Mouse (Mus musculus): ENCODE data around the gene Olfr251. TPM values are rescaled to one million over a fixed set of nuclear protein-coding genes. Genes with fewer than 3 reads are reported as not detected.
"Not testable (repeated sequence)": the region's sequence is repeated elsewhere in the genome, so short reads cannot be mapped to it uniquely, and the experiment has no call there.

Olfr251 gene
- polyA plus RNA-seq (2015; fragmentation: Nextera tagmentation; extraction: Ambion mirVana), result not detected in 2 replicates

- WGBS, result 61% methylated on average over 2 of the region's 2 CpGs
- Histone ChIP-seq H3K36me3 (no peaks in the 10 kb centered on the region), H3K27ac (no peak within 1 kb of the TSS), H3K9me3 (no peaks in the 10 kb centered on the region), H3K27me3 (replicated peaks) (no peaks in the 10 kb centered on the region), H3K9ac (no peak within 1 kb of the TSS), H3K4me1 (replicated peaks) (no peaks in the 10 kb centered on the region), H3K4me2 (replicated peaks) (no peak within 1 kb of the TSS), H3K4me3 (replicated peaks) (no peak within 1 kb of the TSS)
- ATAC-seq, result no peak
Observed at GRCm38 (mm10) chr9:38376786-38377185, at the start of gene Olfr251. Olfr251 (plus strand) TSS chr9:38377086.

- Histone ChIP-seq H3K27me3 (replicated peaks) (no peaks in the 10 kb centered on the region), H3K4me2 (replicated peaks) (no peak within 1 kb of the TSS), H3K27ac (no peak within 1 kb of the TSS), H3K9ac (no peak within 1 kb of the TSS), H3K4me1 (replicated peaks) (no peaks in the 10 kb centered on the region), H3K36me3 (no peaks in the 10 kb centered on the region), H3K9me3 (no peaks in the 10 kb centered on the region), H3K4me3 (replicated peaks) (no peak within 1 kb of the TSS)
- 81% methylated on average over 3 of the region's 3 CpGs for WGBS
- no peak for ATAC-seq
Observed at GRCm38 (mm10) chr9:38328760-38329159, 48.1 kb upstream of the Olfr251 start, which contains the start of gene Olfr25. Olfr25 (plus strand) TSS chr9:38329060.

GRCm38 (mm10) chr9:38348111-38348510 is 28.8 kb upstream of the Olfr251 start, which contains the start of gene Olfr898:
Olfr898 (plus strand) TSS chr9:38348411.
- no peak within 1 kb of the TSS for H3K4me2 ChIP-seq (replicated peaks)
- no peaks in the 10 kb centered on the region for H3K27me3 ChIP-seq (replicated peaks)
- H3K9ac ChIP-seq, result no peak within 1 kb of the TSS
- ATAC-seq, result no peak
- H3K4me1 ChIP-seq (replicated peaks), result no peaks in the 10 kb centered on the region
- no peak within 1 kb of the TSS for H3K27ac ChIP-seq
- 91% methylated on average over 4 of the region's 4 CpGs for WGBS
- H3K9me3 ChIP-seq, result no peaks in the 10 kb centered on the region
- H3K36me3 ChIP-seq, result no peaks in the 10 kb centered on the region
- no peak within 1 kb of the TSS for H3K4me3 ChIP-seq (replicated peaks)

- H3K9ac ChIP-seq, result no peak within 1 kb of the TSS
Observed at GRCm38 (mm10) chr9:38366596-38366995, 10.3 kb upstream of the Olfr251 start, which contains the start of gene Olfr250. Olfr250 (plus strand) TSS chr9:38366896.

GRCm38 (mm10) chr9:38401398-38401797 is 24.5 kb downstream of the Olfr251 start, which contains the start of gene Olfr147:
Olfr147 (plus strand) TSS chr9:38401698.
- H3K4me3 ChIP-seq (replicated peaks), result no peak within 1 kb of the TSS
- no peak within 1 kb of the TSS for H3K27ac ChIP-seq
- H3K36me3 ChIP-seq, result no peaks in the 10 kb centered on the region
- ATAC-seq, result no peak
- no peak within 1 kb of the TSS for H3K4me2 ChIP-seq (replicated peaks)
- H3K9ac ChIP-seq, result no peak within 1 kb of the TSS
- H3K27me3 ChIP-seq (replicated peaks), result no peaks in the 10 kb centered on the region
- no peaks in the 10 kb centered on the region for H3K9me3 ChIP-seq
- no peaks in the 10 kb centered on the region for H3K4me1 ChIP-seq (replicated peaks)
- 85% methylated on average over 1 of the region's 1 CpGs for WGBS

More at GRCm38 (mm10) chr9:38366596-38366995, 10.3 kb upstream of the Olfr251 start, which contains the start of gene Olfr250:
- no peak within 1 kb of the TSS for H3K4me3 ChIP-seq (replicated peaks)
- H3K9me3 ChIP-seq, result no peaks in the 10 kb centered on the region
- H3K4me2 ChIP-seq (replicated peaks), result no peak within 1 kb of the TSS
- H3K4me1 ChIP-seq (replicated peaks), result no peaks in the 10 kb centered on the region
- no peak within 1 kb of the TSS for H3K27ac ChIP-seq
- no peaks in the 10 kb centered on the region for H3K27me3 ChIP-seq (replicated peaks)
- 93% methylated on average over 2 of the region's 2 CpGs for WGBS
- no peak for ATAC-seq
- no peaks in the 10 kb centered on the region for H3K36me3 ChIP-seq

GRCm38 (mm10) chr9:38407502-38407901 is 30.6 kb downstream of the Olfr251 start:
- H3K4me2 ChIP-seq (replicated peaks); H3K4me3 ChIP-seq (replicated peaks); H3K27me3 ChIP-seq (replicated peaks); H3K36me3 ChIP-seq; H3K4me1 ChIP-seq (replicated peaks); H3K9me3 ChIP-seq; H3K9ac ChIP-seq; ATAC-seq; H3K27ac ChIP-seq: not testable (repeated sequence)
- WGBS, result 91% methylated on average over 3 of the region's 3 CpGs

GRCm38 (mm10) chr9:38413502-38413901 is 36.6 kb downstream of the Olfr251 start:
- not testable (repeated sequence) for H3K9me3 ChIP-seq; H3K36me3 ChIP-seq; H3K27ac ChIP-seq; H3K4me3 ChIP-seq (replicated peaks); H3K4me2 ChIP-seq (replicated peaks); ATAC-seq; H3K4me1 ChIP-seq (replicated peaks); H3K27me3 ChIP-seq (replicated peaks); H3K9ac ChIP-seq
- 88% methylated on average over 14 of the region's 14 CpGs for WGBS

- no peaks in the 10 kb centered on the region for H3K36me3 ChIP-seq
- H3K27ac ChIP-seq, result no peak overlapping the region
- H3K4me3 ChIP-seq (replicated peaks), result no peak overlapping the region
- no peak overlapping the region for H3K9ac ChIP-seq
- H3K4me1 ChIP-seq (replicated peaks), result no peaks in the 10 kb centered on the region
- H3K9me3 ChIP-seq, result no peaks in the 10 kb centered on the region
- no peaks in the 10 kb centered on the region for H3K27me3 ChIP-seq (replicated peaks)
- ATAC-seq, result no peak
- no peak overlapping the region for H3K4me2 ChIP-seq (replicated peaks)
Observed at GRCm38 (mm10) chr9:38423801-38424200, 46.9 kb downstream of the Olfr251 start.

GRCm38 (mm10) chr9:38427026-38427425 is 50.1 kb downstream of the Olfr251 start:
- no peak overlapping the region for H3K4me3 ChIP-seq (replicated peaks)
- no peaks in the 10 kb centered on the region for H3K27me3 ChIP-seq (replicated peaks)
- no peaks in the 10 kb centered on the region for H3K36me3 ChIP-seq
- ATAC-seq, result no peak
- H3K4me1 ChIP-seq (replicated peaks), result no peaks in the 10 kb centered on the region
- no peak overlapping the region for H3K27ac ChIP-seq
- H3K9ac ChIP-seq, result no peak overlapping the region
- whole genome bisulfite sequencing, result 64% methylated on average over 1 of the region's 1 CpGs
- H3K4me2 ChIP-seq (replicated peaks), result no peak overlapping the region
- no peaks in the 10 kb centered on the region for H3K9me3 ChIP-seq

GRCm38 (mm10) chr9:38429155-38429554 is 52.3 kb downstream of the Olfr251 start, which contains the start of gene Olfr901:
Olfr901 (plus strand) TSS chr9:38429455.
- Histone ChIP-seq H3K9ac (no peak within 1 kb of the TSS), H3K4me2 (replicated peaks) (no peak within 1 kb of the TSS)
- WGBS, result 86% methylated on average over 1 of the region's 1 CpGs

More at GRCm38 (mm10) chr9:38429155-38429554, 52.3 kb downstream of the Olfr251 start, which contains the start of gene Olfr901:
- Histone ChIP-seq H3K27ac (no peak within 1 kb of the TSS), H3K36me3 (no peaks in the 10 kb centered on the region), H3K27me3 (replicated peaks) (no peaks in the 10 kb centered on the region), H3K4me1 (replicated peaks) (no peaks in the 10 kb centered on the region), H3K9me3 (no peaks in the 10 kb centered on the region), H3K4me3 (replicated peaks) (no peak within 1 kb of the TSS)
- ATAC-seq, result no peak

Other genes with a start within 250 kb of the Olfr251 start
- gene Olfr890, start 234.6 kb upstream of the Olfr251 start, polyA plus RNA-seq (2015; fragmentation: Nextera tagmentation; extraction: Ambion mirVana), result not detected in 2 replicates
- not detected in 2 replicates for gene Olfr891, start 196.3 kb upstream of the Olfr251 start, polyA plus RNA-seq (2015; fragmentation: Nextera tagmentation; extraction: Ambion mirVana)
- not detected in 2 replicates for gene Olfr893, start 168.7 kb upstream of the Olfr251 start, polyA plus RNA-seq (2015; fragmentation: Nextera tagmentation; extraction: Ambion mirVana)
- not detected in 2 replicates for gene Olfr894, start 159.0 kb upstream of the Olfr251 start, polyA plus RNA-seq (2015; fragmentation: Nextera tagmentation; extraction: Ambion mirVana)
- not detected in 2 replicates for gene Olfr143, start 124.3 kb upstream of the Olfr251 start, polyA plus RNA-seq (2015; fragmentation: Nextera tagmentation; extraction: Ambion mirVana)
- not detected in 2 replicates for gene Olfr895, start 109.2 kb upstream of the Olfr251 start, polyA plus RNA-seq (2015; fragmentation: Nextera tagmentation; extraction: Ambion mirVana)
- gene Olfr896-ps1, start 86.0 kb upstream of the Olfr251 start, polyA plus RNA-seq (2015; fragmentation: Nextera tagmentation; extraction: Ambion mirVana), result not detected in 2 replicates
- gene Olfr25, start 48.0 kb upstream of the Olfr251 start, polyA plus RNA-seq (2015; fragmentation: Nextera tagmentation; extraction: Ambion mirVana), result not detected in 2 replicates
- gene Olfr898, start 28.7 kb upstream of the Olfr251 start, polyA plus RNA-seq (2015; fragmentation: Nextera tagmentation; extraction: Ambion mirVana), result not detected in 2 replicates
- not detected in 2 replicates for gene Olfr250, start 10.2 kb upstream of the Olfr251 start, polyA plus RNA-seq (2015; fragmentation: Nextera tagmentation; extraction: Ambion mirVana)
- gene Olfr147, start 24.6 kb downstream of the Olfr251 start, polyA plus RNA-seq (2015; fragmentation: Nextera tagmentation; extraction: Ambion mirVana), result not detected in 2 replicates
- gene Olfr901, start 52.4 kb downstream of the Olfr251 start, polyA plus RNA-seq (2015; fragmentation: Nextera tagmentation; extraction: Ambion mirVana), result not detected in 2 replicates
- not detected in 2 replicates for gene Olfr902, start 70.6 kb downstream of the Olfr251 start, polyA plus RNA-seq (2015; fragmentation: Nextera tagmentation; extraction: Ambion mirVana)
- gene Olfr904, start 86.1 kb downstream of the Olfr251 start, polyA plus RNA-seq (2015; fragmentation: Nextera tagmentation; extraction: Ambion mirVana), result not detected in 2 replicates
- not detected in 2 replicates for gene Olfr905, start 94.0 kb downstream of the Olfr251 start, polyA plus RNA-seq (2015; fragmentation: Nextera tagmentation; extraction: Ambion mirVana)
- gene Olfr906, start 110.0 kb downstream of the Olfr251 start, polyA plus RNA-seq (2015; fragmentation: Nextera tagmentation; extraction: Ambion mirVana), result not detected in 2 replicates
- not detected in 2 replicates for gene Olfr907, start 118.7 kb downstream of the Olfr251 start, polyA plus RNA-seq (2015; fragmentation: Nextera tagmentation; extraction: Ambion mirVana)
- not detected in 2 replicates for gene Olfr911-ps1, start 144.5 kb downstream of the Olfr251 start, polyA plus RNA-seq (2015; fragmentation: Nextera tagmentation; extraction: Ambion mirVana)
- not detected in 2 replicates for gene Olfr910, start 160.8 kb downstream of the Olfr251 start, polyA plus RNA-seq (2015; fragmentation: Nextera tagmentation; extraction: Ambion mirVana)
- not detected in 2 replicates for gene Olfr912, start 203.1 kb downstream of the Olfr251 start, polyA plus RNA-seq (2015; fragmentation: Nextera tagmentation; extraction: Ambion mirVana)
- gene Olfr913, start 215.7 kb downstream of the Olfr251 start, polyA plus RNA-seq (2015; fragmentation: Nextera tagmentation; extraction: Ambion mirVana), result not detected in 2 replicates
- gene Olfr914, start 228.0 kb downstream of the Olfr251 start, polyA plus RNA-seq (2015; fragmentation: Nextera tagmentation; extraction: Ambion mirVana), result not detected in 2 replicates